Mouse (Mus musculus) layer of hippocampus, postnatal 10 days (tissue): ENCODE measurements at regions not wholly inside any gene's neighbourhood (a gene's known extent, or its start where the extent isn't known, plus 50 kb on each side); places are given as distances from the start of the nearest gene placed in this dataset.

ENCODE experiments used
- DNase-seq, 2 experiments: peaks; one replicate each; pipeline ENCODE4 v3.0.0; 2021; ENCODE audit warnings: low spot score in 2 of 2

DNA sequence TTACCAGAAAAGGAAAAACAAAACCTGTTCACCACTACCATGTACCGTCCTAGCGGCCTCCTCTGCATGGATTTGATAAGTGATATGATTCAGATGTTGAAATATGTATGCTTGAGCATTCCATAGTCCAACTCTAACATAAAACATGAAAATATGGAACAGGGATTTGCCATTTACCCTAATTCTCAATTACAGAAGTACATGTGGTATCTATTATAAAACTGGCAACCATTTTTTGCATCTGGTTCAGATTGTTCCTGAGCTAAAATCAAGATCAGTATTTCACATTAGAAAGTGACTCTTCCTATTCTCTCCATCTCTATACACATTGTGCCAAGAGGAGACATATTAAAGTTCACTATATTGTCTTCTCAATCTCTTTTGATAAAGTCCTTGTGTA lies 363.3 kb upstream of the Robo1 start:
- no peak for DNase-seq

DNA sequence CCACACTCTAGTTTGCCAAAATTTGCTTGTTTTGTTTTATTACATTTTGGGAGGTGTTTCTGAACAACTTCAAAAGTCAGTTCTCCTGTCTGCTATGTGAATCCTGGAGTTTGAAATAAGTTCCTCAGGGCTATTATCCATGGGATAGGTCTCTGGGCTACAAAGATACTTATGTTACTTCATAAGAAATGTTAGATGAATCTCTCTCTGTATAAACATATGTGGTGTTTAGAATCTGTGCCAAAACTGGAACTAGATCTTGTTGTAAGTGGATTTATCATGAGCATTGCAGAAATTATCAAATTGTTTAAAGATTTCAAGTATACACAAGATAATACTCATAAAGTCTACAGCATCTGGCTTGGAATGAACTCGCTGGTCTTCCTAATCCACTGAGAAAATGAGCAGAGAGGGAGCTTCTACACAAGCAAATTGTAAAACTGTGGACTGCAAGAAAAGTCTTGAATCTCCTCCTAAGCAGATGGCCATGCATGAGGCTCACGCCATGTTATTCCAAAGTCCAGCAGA lies 355.2 kb upstream of the Robo1 start:
- DNase-seq = no peak

DNA sequence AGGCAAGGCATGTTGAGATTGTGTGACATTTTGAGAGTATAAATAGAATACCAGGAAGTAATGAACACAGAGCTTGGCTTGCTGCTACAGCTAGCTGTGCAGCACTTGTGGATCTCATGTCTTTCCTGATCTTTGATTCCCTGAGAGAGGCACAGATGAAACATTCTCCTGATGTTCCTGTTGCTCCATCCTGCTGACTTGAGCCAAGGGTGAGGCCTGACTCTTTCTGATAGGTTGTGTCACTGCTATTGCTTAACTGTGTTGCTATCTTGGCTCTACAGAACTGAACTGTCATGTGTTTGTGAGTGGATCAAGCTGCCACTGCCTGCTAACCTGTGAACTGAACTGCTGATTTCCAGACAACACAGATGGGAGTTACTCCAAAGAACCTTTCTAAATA lies 344.5 kb upstream of the Robo1 start:
- no peak for DNase-seq

DNA sequence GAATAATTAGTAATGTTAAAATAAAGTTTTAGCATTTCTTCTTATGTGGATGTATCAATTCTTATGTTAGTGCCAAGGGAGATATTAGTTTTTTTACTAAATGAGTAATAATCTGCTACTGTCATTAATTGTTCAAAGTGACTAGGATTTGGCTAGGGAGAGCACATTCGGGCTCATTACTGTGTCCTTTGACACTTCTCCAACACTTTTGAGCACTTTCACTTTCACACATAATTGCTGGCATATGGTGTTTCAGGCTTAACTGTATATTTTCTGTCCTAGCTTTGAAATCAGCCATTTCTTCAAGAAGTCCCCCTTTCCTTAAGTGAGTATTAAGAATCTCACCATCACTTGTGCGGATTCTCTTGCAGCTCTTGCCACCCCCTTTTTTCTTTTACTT lies 334.3 kb upstream of the Robo1 start:
- no peak for DNase-seq

DNA sequence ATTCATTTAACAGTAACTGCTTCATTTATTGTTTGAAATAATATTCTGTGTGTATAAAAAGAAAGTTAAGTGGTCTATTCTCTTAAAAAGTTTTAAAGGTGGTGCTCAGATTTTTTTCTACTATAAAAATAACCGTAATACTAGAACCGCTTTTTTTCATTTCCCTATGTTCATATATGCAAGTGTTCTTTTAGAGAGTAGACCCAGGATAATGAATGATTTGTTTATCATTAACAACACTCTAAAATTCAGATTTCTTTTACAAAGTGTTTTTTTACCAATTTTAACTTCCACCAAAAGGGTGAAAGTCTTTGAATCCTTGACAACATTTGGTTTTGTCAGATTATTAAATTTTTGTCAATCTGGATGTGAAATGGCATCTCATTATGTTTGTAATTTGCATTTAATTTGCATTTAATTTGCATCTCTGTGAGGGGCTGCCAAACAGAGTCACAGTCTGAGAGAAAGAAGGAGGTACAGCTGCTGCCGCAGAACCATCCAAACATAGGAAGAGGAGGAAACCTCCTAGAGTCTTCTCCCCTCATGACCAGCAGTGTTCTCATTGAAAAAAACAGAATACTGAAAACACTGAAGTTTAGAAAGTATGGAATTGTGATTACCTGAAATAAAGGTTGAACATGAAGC lies 310.4 kb upstream of the Robo1 start:
- DNase-seq = no peak

DNA sequence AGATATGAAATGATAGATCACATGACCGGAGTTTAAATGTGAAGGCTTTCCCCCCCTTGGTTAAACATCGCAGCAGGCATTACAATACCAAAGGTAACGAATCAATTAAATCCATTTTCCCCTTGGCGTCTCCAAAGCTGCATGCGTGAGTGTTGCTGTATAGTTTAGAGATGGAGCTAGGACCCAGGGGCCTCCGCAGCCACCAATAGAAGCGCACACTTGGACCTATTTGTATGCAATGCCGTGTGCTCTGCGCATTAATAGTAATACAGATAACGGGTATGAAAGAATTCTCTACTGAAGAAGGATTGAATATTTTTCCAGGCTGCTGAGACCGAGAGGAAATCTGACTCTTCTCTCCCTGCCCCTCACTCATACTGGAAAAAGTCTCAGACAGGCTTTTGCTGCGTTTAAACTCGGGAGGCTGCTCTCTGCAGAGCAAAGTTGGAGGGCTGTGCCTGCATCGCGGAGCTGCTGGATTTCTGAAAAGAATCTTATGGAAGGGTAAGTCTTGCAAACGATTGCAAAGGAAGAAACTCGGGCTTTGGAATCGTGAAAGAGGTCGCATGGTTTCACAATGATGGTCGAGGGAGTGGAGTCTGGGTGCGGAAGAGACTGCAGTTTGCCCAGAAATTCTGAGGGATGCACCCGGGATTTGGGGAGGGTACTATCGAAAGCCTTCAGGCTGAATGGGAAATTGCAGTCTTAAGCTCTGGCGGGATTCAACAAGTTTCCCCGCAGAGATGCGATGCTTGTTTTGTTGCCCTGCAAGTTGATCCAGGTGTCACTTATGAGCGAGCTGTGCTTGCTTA lies 280.5 kb upstream of the Robo1 start:
- DNase-seq = peak; percentile 34 to 53

DNA sequence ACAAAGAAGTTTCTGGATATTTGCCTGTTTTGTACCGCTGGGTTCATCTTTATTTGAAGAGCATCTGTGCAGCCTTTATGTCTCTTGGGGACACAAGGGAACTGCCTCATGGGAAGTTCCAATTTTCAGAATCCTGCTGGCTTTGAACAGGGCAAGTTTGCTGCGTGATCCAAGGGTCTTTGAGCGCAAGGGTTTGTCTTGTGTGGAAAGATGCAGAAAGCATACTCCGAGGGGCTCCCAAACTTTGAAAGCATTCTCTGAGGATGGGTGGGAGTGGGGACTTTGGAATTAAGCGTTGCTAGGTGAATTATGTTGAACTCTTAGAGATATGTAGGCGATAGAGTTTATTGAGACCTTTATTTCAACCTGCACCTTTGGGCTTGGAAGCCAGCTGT lies 279.9 kb upstream of the Robo1 start:
- no peak for DNase-seq

DNA sequence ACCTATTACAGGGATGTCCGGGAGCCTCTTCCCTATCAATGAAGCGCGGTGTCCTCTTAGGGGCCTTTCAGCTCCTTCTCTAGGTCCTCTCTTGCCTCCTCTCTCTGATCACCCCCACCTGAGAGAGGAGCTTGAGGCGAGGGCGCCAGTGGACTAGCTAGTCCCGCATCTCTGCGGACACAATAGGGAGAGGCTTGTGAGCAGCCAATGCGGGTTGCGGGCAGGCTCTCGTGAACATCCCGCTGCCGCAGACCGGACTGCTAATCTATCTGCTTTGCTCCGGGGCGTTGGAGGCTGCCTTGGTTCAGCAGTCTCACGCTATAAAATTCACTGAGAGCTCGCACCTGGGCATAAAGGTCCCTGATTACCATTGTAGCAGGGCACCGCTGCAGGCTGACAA lies 279.3 kb upstream of the Robo1 start:
- DNase-seq = peak; percentile 47 to 57

DNA sequence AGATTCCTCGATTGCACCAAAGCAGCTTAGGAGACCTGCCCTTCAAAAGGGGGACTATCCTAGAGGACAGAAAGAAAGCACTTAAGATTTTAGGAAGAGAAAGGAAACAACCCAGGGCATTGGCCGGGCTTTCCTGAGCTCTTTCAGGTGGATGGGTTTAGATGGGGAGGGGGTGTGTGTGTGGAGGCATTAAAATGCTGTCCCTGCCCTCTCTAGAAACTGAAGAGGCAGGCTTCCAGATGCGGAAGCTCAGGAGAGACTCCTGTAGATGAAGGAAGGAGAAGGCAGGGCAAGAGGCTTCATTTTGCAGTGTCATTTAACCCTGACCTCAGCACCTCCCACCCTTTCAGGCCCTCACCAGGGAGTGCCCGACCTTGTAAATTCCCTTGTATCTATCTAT lies 278.8 kb upstream of the Robo1 start:
- no peak for DNase-seq

DNA sequence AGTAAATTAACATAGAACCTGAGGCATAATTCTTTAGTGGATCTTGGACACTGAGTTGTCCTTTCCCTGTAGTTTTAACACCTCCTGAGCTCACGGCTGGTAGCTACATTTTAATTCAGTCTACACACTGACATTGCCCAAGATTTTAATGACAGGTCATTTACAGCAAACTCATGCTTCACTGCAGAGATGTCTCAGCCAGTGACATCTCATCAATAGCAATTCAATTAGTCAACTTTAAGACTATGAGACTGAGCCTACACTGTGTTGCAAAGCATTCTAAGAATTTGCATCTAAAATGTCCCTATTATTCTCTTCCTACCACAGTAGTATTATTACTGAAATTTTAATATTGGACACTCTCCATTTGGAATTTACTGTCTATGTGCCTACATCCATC lies 239.9 kb upstream of the Robo1 start:
- DNase-seq = no peak

DNA sequence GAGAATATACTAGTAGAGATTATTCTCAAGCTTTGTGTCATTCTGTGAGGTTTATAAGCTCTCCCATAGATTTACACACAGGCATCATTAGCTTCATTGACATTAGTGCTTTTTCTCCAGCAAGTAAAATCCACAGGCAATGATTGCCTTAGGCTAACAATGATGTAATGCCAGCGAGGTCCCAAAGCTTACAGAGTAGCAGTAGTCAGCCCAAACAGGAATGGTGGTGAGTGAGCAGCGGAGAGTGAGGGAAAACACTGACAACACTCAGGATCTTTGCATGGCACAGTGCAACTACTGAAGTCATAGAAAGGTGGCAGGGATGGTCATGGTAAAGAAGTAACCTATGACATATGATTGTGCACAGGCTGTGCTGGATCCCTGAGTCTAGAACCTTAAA lies 238.5 kb upstream of the Robo1 start:
- DNase-seq = no peak

DNA sequence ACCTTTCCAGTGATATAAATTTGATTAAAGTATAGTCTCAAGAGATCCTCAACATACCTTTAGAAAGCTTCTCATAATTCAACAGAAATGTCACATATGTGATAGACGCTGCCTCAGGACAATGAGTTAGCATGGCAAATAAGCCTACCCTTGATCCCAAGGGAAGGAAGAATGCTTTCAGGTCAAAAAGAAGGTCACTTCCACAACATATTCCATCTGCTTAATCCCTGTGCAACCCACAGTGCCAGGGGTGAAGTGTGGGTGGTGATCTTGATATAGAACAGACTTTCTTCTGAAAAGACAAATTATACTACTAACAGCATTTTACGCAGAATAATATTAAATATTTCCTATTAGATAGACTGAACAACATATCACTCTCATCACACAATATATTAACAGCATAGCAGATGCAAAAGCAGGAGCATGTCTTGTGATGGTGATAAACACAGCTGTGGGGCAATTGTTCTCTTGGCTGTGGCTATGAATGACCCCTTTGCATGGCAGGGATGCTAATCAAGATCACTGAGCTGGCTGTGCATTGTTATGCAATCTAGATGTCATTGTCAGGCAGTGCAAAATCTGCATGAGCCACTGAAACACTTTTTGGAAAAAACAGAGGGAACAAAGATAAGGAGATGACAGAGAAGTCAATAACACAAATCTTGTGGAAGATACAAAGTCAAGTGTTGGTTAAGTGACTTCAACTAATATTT lies 236.2 kb upstream of the Robo1 start:
- no peak for DNase-seq

DNA sequence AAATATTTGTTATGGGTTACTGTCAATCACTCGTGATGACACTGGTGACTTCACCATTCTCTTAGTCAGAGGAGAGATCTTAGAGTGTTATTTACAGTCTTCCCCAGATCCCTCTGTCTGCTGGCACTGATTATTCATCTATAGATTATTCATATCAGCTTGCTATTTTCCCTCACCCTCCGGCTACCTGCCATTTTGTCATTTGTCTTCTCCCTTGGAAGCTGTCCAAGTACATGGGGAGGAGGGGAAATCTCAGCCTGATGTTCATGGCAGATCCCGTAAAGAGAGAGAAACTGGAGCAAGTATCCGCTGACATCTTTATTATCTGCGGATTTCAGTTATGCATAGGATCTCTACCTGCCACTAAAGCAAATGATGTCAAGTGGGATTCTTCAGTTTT lies 222.9 kb upstream of the Robo1 start:
- DNase-seq = no peak

DNA sequence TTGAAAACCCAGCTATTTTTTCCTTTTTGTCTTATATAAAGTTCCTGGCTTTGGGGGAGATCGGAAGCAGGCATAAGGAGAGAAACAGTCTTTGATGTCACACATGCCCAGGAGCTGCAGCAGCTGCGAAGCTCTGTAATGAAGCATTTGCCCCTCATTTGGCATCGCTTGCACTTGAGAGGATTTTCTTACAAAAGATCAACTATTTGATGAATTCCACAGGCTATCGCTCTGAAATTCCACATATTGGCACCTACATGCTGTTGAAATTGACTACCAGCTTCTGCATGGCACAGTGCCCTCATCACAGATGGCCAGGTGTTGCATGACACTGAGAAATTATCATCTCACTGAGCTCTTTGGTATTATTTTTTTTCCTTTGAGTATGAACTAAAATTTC lies 220.1 kb upstream of the Robo1 start:
- peak; percentile 13 to 31 for DNase-seq

DNA sequence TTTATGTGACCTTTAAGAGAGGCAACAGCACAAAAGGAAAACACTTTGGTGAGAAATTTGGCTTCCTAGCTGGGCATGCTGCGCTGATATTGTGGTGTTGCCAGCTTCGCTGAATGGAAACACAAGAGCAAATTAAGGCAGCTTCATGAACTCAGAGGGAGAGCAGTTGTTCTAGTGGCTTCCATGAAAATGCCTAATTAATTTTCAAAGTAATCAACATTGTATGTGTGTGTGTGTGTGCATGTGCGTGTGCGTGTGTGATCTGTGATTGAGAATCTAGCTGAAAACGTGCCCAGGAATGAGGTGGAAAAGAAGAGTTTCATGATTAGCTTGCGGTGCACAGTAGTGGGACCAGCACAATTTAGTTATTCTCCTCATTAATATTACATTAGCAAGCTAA lies 219.2 kb upstream of the Robo1 start:
- peak; percentile 30 to 38 for DNase-seq
